Mouse (Mus musculus) forebrain, embryonic 15.5 days (tissue): ENCODE results near the gene Rtn1. TPM values are rescaled to one million over a fixed set of nuclear protein-coding genes. Genes with fewer than 3 reads are reported as not detected.

Experiments used
- ATAC-seq: fragments of 200-750 bp; cut with Nextera tagmentation; replicated peaks from 2 replicates; pipeline ENCODE4 v1.8.0; 2017; ENCODE audit warnings: mild to moderate bottlenecking, moderate TSS enrichment, moderate library complexity
- H3K27ac ChIP-seq: fragments of 300-500 bp; sonication (generic); replicated peaks from 2 replicates; pipeline ENCODE4 v1.5.1; 2015; ENCODE audit warnings: mild to moderate bottlenecking, inconsistent platforms
- H3K27me3 ChIP-seq: fragments of 300-500 bp; sonication (generic); 2 replicates; pipeline ENCODE4 v1.6.1; 2015; ENCODE audit warnings: inconsistent platforms
- H3K36me3 ChIP-seq: fragments of 300-500 bp; sonication (generic); 2 replicates; pipeline ENCODE4 v1.6.1; 2015; ENCODE audit warnings: mild to moderate bottlenecking, inconsistent platforms
- H3K4me1 ChIP-seq: fragments of 300-500 bp; sonication (generic); 2 replicates; pipeline ENCODE4 v1.6.1; 2015; ENCODE audit warnings: inconsistent platforms
- H3K4me2 ChIP-seq: fragments of 300-500 bp; sonication (generic); replicated peaks from 2 replicates; pipeline ENCODE4 v1.6.1; 2015; ENCODE audit warnings: mild to moderate bottlenecking, inconsistent platforms
- H3K4me3 ChIP-seq: fragments of 300-500 bp; sonication (generic); 2 replicates; pipeline ENCODE4 v1.5.1; 2015; ENCODE audit warnings: mild to moderate bottlenecking, inconsistent platforms
- H3K9ac ChIP-seq: fragments of 300-500 bp; sonication (generic); replicated peaks from 2 replicates; pipeline ENCODE4 v1.6.1; 2015; ENCODE audit warnings: mild to moderate bottlenecking, inconsistent platforms
- H3K9me3 ChIP-seq: fragments of 300-500 bp; sonication (generic); 2 replicates; pipeline ENCODE4 v1.6.1; 2016; ENCODE audit warnings: inconsistent platforms
- WGBS: fragments of 180-500 bp; shearing (Covaris S2); methylation state at CpG from one replicate; pipeline ENCODE4 v1.1.7; 2015; ENCODE audit warnings: mixed read lengths; 5-methylcytosine and 5-hydroxymethylcytosine counted together
- polyA plus RNA-seq: library from polyadenylated mRNA; unstranded; fragments of >200 nt; fragmentation: Nextera tagmentation; extraction: Ambion mirVana; gene quantifications from 2 replicates; pipeline ENCODE4 v1.2.1, GENCODE M21; 2015

The Rtn1 gene
- polyA plus RNA-seq, 1 experiment from 2014 or later, result 2,212 TPM

DNA sequence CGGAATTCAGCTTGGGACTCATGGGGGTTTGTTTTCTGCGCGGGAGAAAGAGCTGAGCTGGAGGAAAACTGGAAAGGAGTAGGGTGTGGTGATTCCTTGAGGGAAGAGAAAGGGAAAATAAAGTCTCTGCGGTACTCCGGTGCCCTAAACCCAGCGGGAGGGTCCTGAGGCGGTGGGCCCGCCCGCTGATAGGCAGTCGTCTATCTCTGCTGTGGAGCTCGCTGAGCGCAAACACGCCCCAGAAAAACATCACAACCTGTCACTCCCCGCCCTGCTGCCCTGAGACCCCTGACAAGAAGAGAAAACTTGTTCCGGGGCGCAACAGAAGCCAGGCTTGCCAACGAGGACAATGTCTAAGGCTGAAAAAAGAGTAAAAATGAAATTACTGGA lies 1.1 kb downstream of the Rtn1 start:
- ATAC-seq, result peak; percentile 49
- H3K27ac ChIP-seq, result peak overlapping the region; percentile 79; the same call in 1 of the 2 replicates
- under 1% methylated on average over 17 of the region's 17 CpGs for WGBS

GRCm38 (mm10) chr12:72407146-72407545 lies 1.7 kb downstream of the Rtn1 start:
- 10% methylated on average over 11 of the region's 11 CpGs for WGBS

More for the DNA sequence above, 1.1 kb downstream of the Rtn1 start:
- Histone ChIP-seq H3K9ac (peak overlapping the region; percentile 84), H3K9me3 (no peaks in the 10 kb centered on the region), H3K27me3 (0 out of 2 replicates have a peak, but pooled peaks cover 4% of the 10 kb centered on the region), H3K4me1 (peaks cover 19% of the 10 kb centered on the region), H3K36me3 (no peaks in the 10 kb centered on the region), H3K4me3 (peak overlapping the region; percentile 83), H3K4me2 (peak overlapping the region; percentile 63)

DNA sequence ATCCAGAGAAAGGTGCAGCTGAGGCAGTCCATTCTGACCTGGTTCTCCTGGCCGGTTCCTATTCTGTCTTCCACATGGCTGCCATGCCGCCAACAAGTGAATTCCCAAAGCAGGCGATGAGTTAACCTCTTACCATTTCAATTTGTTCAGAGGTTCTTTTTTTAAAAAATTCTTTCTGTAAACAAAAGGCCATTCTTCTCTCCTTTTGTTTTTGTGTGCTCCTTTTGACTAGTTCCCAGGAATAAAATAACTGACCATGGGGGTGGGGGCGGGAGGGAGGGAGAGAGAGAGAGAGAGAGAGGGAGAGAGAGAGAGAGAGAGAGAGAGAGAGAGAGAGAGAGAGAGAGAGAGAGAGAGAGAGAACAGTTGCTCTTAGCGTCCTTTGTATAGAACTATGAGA lies 3.8 kb downstream of the Rtn1 start:
- WGBS, result 14% methylated on average over 4 of the region's 5 CpGs
- H3K27me3 ChIP-seq, result 0 out of 2 replicates have a peak, but pooled peaks cover 4% of the 10 kb centered on the region
- ATAC-seq, result no peak
- H3K4me1 ChIP-seq, result peaks cover 19% of the 10 kb centered on the region
- no peak overlapping the region for H3K9ac ChIP-seq
- no peaks in the 10 kb centered on the region for H3K36me3 ChIP-seq
- no peak overlapping the region for H3K4me3 ChIP-seq
- no peak overlapping the region for H3K27ac ChIP-seq
- H3K9me3 ChIP-seq, result no peaks in the 10 kb centered on the region
- H3K4me2 ChIP-seq, result no peak overlapping the region

More at GRCm38 (mm10) chr12:72407146-72407545, 1.7 kb downstream of the Rtn1 start:
- Histone ChIP-seq H3K9me3 (no peaks in the 10 kb centered on the region), H3K27ac (0 out of 2 replicates have a peak overlapping the region, but pooled peaks have one; percentile 79), H3K4me2 (peak overlapping the region; percentile 63), H3K36me3 (no peaks in the 10 kb centered on the region), H3K27me3 (0 out of 2 replicates have a peak, but pooled peaks cover 4% of the 10 kb centered on the region), H3K4me1 (peaks cover 19% of the 10 kb centered on the region), H3K4me3 (peak overlapping the region; percentile 83), H3K9ac (peak overlapping the region; percentile 84)
- peak; percentile 18; the same call in 1 of the 2 replicates for ATAC-seq

GRCm38 (mm10) chr12:72393046-72393805 lies 15.6 kb downstream of the Rtn1 start:
- Histone ChIP-seq H3K27ac (no peak overlapping the region), H3K9ac (no peak overlapping the region), H3K9me3 (no peaks in the 10 kb centered on the region), H3K27me3 (no peaks in the 10 kb centered on the region), H3K36me3 (no peaks in the 10 kb centered on the region), H3K4me1 (peaks cover 8% of the 10 kb centered on the region), H3K4me3 (no peak overlapping the region), H3K4me2 (no peak overlapping the region)
- WGBS, result 60% methylated on average over 13 of the region's 13 CpGs
- ATAC-seq, result no peak

DNA sequence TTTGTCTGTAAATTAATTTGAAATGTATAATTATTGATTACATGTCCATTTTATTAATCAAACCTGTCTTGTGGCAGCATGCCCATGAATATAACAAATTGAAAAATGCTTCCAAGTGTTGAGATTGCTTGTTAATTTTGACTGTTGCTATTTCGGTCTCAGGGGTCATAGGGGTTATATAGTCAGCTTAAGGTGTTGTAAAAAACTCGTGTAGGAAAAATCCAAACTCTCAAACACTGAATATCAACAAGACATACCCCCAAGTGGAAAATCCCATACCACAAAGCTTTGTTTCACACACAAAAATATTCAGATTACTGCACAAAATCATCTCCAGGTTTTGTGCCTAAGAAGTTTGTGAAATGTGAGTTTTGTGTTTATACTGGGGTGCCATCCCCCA lies 18.5 kb downstream of the Rtn1 start:
- ATAC-seq, result no peak
- no peak overlapping the region for H3K4me2 ChIP-seq
- H3K27ac ChIP-seq, result no peak overlapping the region
- H3K36me3 ChIP-seq, result no peaks in the 10 kb centered on the region
- H3K27me3 ChIP-seq, result no peaks in the 10 kb centered on the region
- WGBS, result 74% methylated on average over 2 of the region's 2 CpGs
- no peaks in the 10 kb centered on the region for H3K9me3 ChIP-seq
- H3K4me3 ChIP-seq, result no peak overlapping the region
- no peak overlapping the region for H3K9ac ChIP-seq
- peaks cover 8% of the 10 kb centered on the region for H3K4me1 ChIP-seq

GRCm38 (mm10) chr12:72389377-72390103 lies 19.3 kb downstream of the Rtn1 start:
- WGBS, result 68% methylated on average over 14 of the region's 14 CpGs
- H3K36me3 ChIP-seq, result no peaks in the 10 kb centered on the region
- H3K27me3 ChIP-seq, result no peaks in the 10 kb centered on the region
- H3K9ac ChIP-seq, result no peak overlapping the region
- no peak overlapping the region for H3K27ac ChIP-seq
- no peak overlapping the region for H3K4me3 ChIP-seq
- peaks cover 8% of the 10 kb centered on the region for H3K4me1 ChIP-seq
- H3K4me2 ChIP-seq, result no peak overlapping the region
- ATAC-seq, result 0 out of 2 replicates have a peak, but pooled peaks have one; percentile 48
- H3K9me3 ChIP-seq, result no peaks in the 10 kb centered on the region

DNA sequence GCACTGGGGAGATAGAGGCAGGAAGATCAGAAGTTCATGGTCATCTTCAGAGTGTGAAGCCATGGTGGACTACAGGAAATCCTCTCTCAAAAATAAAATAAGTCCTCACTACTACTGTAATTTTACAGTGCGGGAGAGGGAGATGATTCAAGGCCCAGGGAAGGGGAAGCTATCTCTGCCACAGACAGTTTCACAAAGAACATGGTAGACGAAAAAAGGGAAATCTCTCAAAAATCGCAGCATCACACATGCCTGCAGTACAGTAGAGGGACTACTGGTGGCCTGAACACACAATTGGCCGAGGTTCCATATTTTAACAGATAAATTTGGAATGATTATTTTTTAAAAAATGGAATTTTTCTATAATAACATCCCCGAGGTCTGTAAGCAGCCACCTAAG lies 20.0 kb downstream of the Rtn1 start:
- no peak for ATAC-seq
- WGBS, result 93% methylated on average over 5 of the region's 5 CpGs
- Histone ChIP-seq H3K27me3 (no peaks in the 10 kb centered on the region), H3K4me1 (peaks cover 8% of the 10 kb centered on the region), H3K4me2 (no peak overlapping the region), H3K27ac (no peak overlapping the region), H3K9ac (no peak overlapping the region), H3K9me3 (no peaks in the 10 kb centered on the region), H3K36me3 (no peaks in the 10 kb centered on the region), H3K4me3 (no peak overlapping the region)

GRCm38 (mm10) chr12:72388135-72388534 lies 20.7 kb downstream of the Rtn1 start:
- peaks cover 8% of the 10 kb centered on the region for H3K4me1 ChIP-seq
- H3K27me3 ChIP-seq, result no peaks in the 10 kb centered on the region
- no peaks in the 10 kb centered on the region for H3K9me3 ChIP-seq
- no peak overlapping the region for H3K27ac ChIP-seq
- 94% methylated on average over 6 of the region's 6 CpGs for WGBS
- H3K4me3 ChIP-seq, result no peak overlapping the region
- H3K9ac ChIP-seq, result no peak overlapping the region
- H3K36me3 ChIP-seq, result no peaks in the 10 kb centered on the region
- ATAC-seq, result no peak
- H3K4me2 ChIP-seq, result no peak overlapping the region

DNA sequence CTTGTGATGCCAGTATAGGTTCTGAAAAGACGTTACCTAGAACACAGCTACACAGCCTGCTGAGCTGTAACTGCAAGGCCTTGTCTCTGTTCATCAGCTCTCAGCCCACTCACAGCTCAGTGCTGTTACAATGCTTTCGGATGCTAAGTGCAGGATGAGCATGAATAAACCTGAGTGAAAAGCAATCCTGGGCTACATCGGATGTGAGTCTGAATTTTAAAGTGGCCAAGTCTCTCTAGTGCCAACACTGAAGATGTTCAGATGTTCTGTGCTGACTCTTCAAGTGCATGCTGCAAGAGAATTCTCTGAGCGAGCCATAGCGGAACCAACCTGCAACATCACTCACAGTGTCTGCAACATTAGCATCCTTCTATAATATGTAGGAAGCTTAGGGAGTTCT lies 32.5 kb downstream of the Rtn1 start:
- Histone ChIP-seq H3K36me3 (no peaks in the 10 kb centered on the region), H3K4me1 (peaks cover 23% of the 10 kb centered on the region), H3K27me3 (no peaks in the 10 kb centered on the region), H3K4me2 (no peak overlapping the region), H3K4me3 (no peak overlapping the region), H3K9ac (no peak overlapping the region), H3K27ac (no peak overlapping the region), H3K9me3 (no peaks in the 10 kb centered on the region)
- ATAC-seq, result no peak
- WGBS, result 88% methylated on average over 5 of the region's 5 CpGs

DNA sequence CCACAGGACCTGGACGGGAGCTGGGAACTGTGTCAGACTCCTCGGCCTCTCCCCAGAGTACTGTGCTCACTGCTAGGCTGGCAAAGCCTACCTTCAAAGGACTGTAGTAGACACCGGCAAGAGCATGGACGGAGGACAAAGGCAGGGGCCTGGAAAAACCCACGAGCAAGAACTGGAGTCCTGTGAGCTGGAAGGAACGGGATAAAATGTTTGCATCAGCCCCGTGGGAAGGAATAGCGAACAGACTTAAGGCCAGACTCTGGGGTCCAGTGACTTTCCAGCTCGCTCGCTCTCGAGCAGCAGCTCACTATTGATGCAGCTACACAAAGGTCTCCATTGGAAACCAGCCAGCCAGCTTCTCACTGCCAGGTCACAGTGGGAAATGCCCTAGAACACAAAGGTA lies 34.0 kb downstream of the Rtn1 start:
- ATAC-seq, result peak; percentile 73
- Histone ChIP-seq H3K9ac (0 out of 2 replicates have a peak overlapping the region, but pooled peaks have one; percentile 15), H3K4me3 (no peak overlapping the region), H3K9me3 (no peaks in the 10 kb centered on the region), H3K4me2 (peak overlapping the region; percentile 31), H3K27me3 (no peaks in the 10 kb centered on the region), H3K4me1 (peaks cover 23% of the 10 kb centered on the region), H3K27ac (peak overlapping the region; percentile 78), H3K36me3 (no peaks in the 10 kb centered on the region)
- WGBS, result 6% methylated on average over 11 of the region's 11 CpGs

DNA sequence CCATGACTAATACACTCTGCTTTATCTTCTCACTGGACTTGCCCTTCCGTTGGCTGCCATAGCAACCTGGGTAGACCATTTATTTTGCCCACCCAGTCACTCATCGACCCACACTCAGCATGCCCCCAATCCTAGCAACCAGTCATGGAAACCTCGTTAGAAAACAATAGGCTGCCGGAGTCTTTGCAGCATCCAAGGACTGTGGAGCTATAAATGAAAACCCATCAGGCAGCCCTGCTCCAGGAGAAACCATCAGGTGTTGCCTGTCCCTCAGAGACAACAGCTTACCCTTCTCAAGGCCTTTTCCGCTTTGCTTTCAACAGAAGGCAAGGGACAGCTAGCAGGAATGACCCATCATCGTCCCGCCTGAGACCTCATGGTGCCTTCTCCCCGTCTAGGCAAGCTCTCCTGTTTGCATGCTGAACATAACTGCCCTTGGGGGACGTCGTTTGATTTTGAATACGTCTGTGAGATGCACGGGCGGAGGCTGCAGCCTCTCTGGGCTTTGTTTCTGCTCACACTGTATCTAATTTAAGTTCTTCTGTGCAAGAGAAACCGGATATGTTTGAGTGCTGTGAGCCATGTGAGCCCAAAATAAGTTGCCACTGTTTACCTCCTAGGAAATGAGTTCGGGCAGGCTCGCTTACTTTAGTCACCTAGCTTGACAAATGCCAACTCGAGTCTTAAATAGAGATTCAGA lies 34.8 kb downstream of the Rtn1 start:
- ATAC-seq, result peak; percentile 71
- Histone ChIP-seq H3K9ac (no peak overlapping the region), H3K27me3 (no peaks in the 10 kb centered on the region), H3K4me2 (peak overlapping the region; percentile 16; the same call in 1 of the 2 replicates), H3K4me3 (no peak overlapping the region), H3K36me3 (no peaks in the 10 kb centered on the region), H3K4me1 (peaks cover 23% of the 10 kb centered on the region), H3K27ac (peak overlapping the region; percentile 78), H3K9me3 (no peaks in the 10 kb centered on the region)
- WGBS, result 23% methylated on average over 17 of the region's 17 CpGs

DNA sequence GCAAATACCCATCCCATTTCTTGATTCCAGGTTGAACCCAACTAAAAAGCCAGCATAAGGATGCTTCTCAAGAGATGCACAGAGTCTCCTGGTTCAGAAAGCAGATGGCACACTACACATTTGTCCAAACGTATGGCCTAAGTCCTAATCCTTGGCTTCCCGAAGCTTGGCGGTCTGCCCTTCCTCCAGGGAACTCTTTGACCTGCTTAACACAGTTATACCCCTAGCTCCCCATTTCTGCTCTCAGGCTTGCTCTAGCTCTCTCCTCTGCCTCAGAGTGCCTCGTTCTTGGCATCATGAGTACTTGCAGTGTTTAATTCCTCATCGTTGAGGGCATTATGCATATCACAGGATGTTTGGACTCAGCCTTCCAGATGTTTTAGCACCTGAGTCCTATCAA lies 38.8 kb downstream of the Rtn1 start:
- Histone ChIP-seq H3K27ac (no peak overlapping the region), H3K36me3 (no peaks in the 10 kb centered on the region), H3K9me3 (no peaks in the 10 kb centered on the region), H3K4me2 (no peak overlapping the region), H3K4me1 (peaks cover 34% of the 10 kb centered on the region), H3K4me3 (no peak overlapping the region), H3K9ac (no peak overlapping the region), H3K27me3 (no peaks in the 10 kb centered on the region)
- no peak for ATAC-seq
- WGBS, result 80% methylated on average over 5 of the region's 5 CpGs
